Mouse (Mus musculus): ENCODE data around the gene Babam2. TPM values are rescaled to one million over a fixed set of nuclear protein-coding genes. Genes with fewer than 3 reads are reported as not detected.

Babam2 gene
- total RNA-seq, 1 experiment, result 33.9 TPM

DNA sequence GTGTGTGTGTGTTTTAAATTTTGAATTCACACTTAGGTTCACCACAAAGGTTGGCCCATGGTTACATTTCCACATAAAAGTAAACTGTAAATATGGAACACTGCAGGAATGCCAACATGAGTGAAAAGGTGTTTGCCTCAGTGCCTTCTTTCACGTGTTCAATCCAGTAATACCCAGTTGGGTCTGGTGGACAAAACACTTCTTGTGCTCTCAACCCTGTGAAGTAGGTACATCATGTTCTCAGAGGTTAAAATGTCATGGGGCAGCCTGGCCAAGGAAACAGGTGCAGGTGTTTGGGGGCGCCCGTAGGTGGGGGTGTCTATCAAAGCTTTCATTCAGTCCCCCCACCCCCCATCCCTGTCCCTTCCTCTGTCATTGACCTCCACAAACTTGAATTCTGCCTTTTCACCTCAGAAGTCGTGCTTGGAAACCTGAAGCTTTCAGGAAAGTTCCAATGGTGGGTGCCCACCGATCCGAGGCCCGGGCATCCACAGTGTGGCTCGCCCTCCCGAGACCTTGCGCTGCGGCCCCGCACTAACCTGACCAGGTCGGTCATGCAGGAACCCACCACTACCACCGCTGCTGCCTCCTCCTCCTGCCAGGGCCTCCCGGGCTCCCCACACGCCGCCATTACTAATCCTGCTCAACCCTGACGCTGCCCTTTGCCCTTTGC lies 377 bp upstream of the Babam2 start, which contains the start of gene Rbks:
Gene Rbks, minus strand, starts transcription at position 657 of the 673 bp plus-strand sequence.
- DNase-seq (ENCODE audit: low read depth, low spot score), result no peak

GRCm38 (mm10) chr5:31698297-31698726 lies 828 bp downstream of the Babam2 start:
- Histone ChIP-seq H3K36me3 (ENCODE audit: control insufficient read depth, insufficient read depth, low read length, poor library complexity, severe bottlenecking) (peaks cover 3% of the 10 kb centered on the region), H3K27ac (ENCODE audit: insufficient read depth, low read depth, low read length, poor library complexity, severe bottlenecking) (peak overlapping the region; percentile 84; the same call in 1 of the 2 replicates), H3K4me1 (ENCODE audit: control insufficient read depth in 2 of 2, insufficient read depth in 2 of 2, low read length in 2 of 2, poor library complexity in 1 of 2) (no peaks in the 10 kb centered on the region), H3K9me3 (ENCODE audit: control insufficient read depth, insufficient read depth, low read depth, low read length) (no peaks in the 10 kb centered on the region), H3K9ac (ENCODE audit: insufficient read depth, low read depth, low read length, poor library complexity, severe bottlenecking) (peak overlapping the region; percentile 93), H3K4me3 (ENCODE audit: insufficient read depth in 1 of 2, low read depth in 1 of 2, low read length in 2 of 2, poor library complexity in 1 of 2, severe bottlenecking in 1 of 2) (peak overlapping the region; percentile 90 to 98)
- peak; percentile 46 for DNase-seq (ENCODE audit: low read depth, low spot score)
- in situ Hi-C loops (cut with MboI; ENCODE audit: low sequenced_read_pairs in 2 of 2, unreplicated experiment in 2 of 2), result no loop called here
- TF ChIP-seq CHD2 (IDR thresholded peaks at IDR 0.05; ENCODE audit: low read depth, low read length), result no peak
- TF ChIP-seq ZNF384 (IDR thresholded peaks at IDR 0.05; ENCODE audit: low read depth, low read length), result no peak
- no peak for TF ChIP-seq MAFK (IDR thresholded peaks at IDR 0.05; ENCODE audit: insufficient read depth, low read depth, low read length)
- TF ChIP-seq ZC3H11A (IDR thresholded peaks at IDR 0.05; ENCODE audit: borderline replicate concordance, low read depth, low read length), result no peak
- TF ChIP-seq HCFC1 (IDR thresholded peaks at IDR 0.05; ENCODE audit: borderline replicate concordance, insufficient read depth, low read length), result no peak

More for the DNA sequence above, 377 bp upstream of the Babam2 start, which contains the start of gene Rbks:
- in situ Hi-C loops (cut with MboI; ENCODE audit: low sequenced_read_pairs in 2 of 2, unreplicated experiment in 2 of 2), result no loop called here
- TF ChIP-seq CHD2 (IDR thresholded peaks at IDR 0.05; ENCODE audit: low read depth, low read length), result no peak
- TF ChIP-seq MAFK (IDR thresholded peaks at IDR 0.05; ENCODE audit: insufficient read depth, low read depth, low read length), result no peak
- TF ChIP-seq ZNF384 (IDR thresholded peaks at IDR 0.05; ENCODE audit: low read depth, low read length), result no peak
- TF ChIP-seq HCFC1 (IDR thresholded peaks at IDR 0.05; ENCODE audit: borderline replicate concordance, insufficient read depth, low read length), result no peak
- TF ChIP-seq ZC3H11A (IDR thresholded peaks at IDR 0.05; ENCODE audit: borderline replicate concordance, low read depth, low read length), result no peak
- Histone ChIP-seq H3K9ac (ENCODE audit: insufficient read depth, low read depth, low read length, poor library complexity, severe bottlenecking) (peak within 1 kb of the TSS; percentile 93), H3K27ac (ENCODE audit: insufficient read depth, low read depth, low read length, poor library complexity, severe bottlenecking) (peak within 1 kb of the TSS; percentile 84), H3K36me3 (ENCODE audit: control insufficient read depth, insufficient read depth, low read length, poor library complexity, severe bottlenecking) (peaks cover 3% of the 10 kb centered on the region), H3K9me3 (ENCODE audit: control insufficient read depth, insufficient read depth, low read depth, low read length) (no peaks in the 10 kb centered on the region), H3K4me1 (ENCODE audit: control insufficient read depth in 2 of 2, insufficient read depth in 2 of 2, low read length in 2 of 2, poor library complexity in 1 of 2) (no peaks in the 10 kb centered on the region), H3K4me3 (ENCODE audit: insufficient read depth in 1 of 2, low read depth in 1 of 2, low read length in 2 of 2, poor library complexity in 1 of 2, severe bottlenecking in 1 of 2) (peak within 1 kb of the TSS; percentile 90 to 98)

GRCm38 (mm10) chr5:31698931-31699330 lies 1.4 kb downstream of the Babam2 start:
- DNase-seq (ENCODE audit: low read depth, low spot score), result no peak
- TF ChIP-seq MAFK (IDR thresholded peaks at IDR 0.05; ENCODE audit: insufficient read depth, low read depth, low read length) (no peak), ZNF384 (IDR thresholded peaks at IDR 0.05; ENCODE audit: low read depth, low read length) (no peak), ZC3H11A (IDR thresholded peaks at IDR 0.05; ENCODE audit: borderline replicate concordance, low read depth, low read length) (no peak)
- Histone ChIP-seq H3K9ac (ENCODE audit: insufficient read depth, low read depth, low read length, poor library complexity, severe bottlenecking) (no peak overlapping the region), H3K4me1 (ENCODE audit: control insufficient read depth in 2 of 2, insufficient read depth in 2 of 2, low read length in 2 of 2, poor library complexity in 1 of 2) (no peaks in the 10 kb centered on the region), H3K27ac (ENCODE audit: insufficient read depth, low read depth, low read length, poor library complexity, severe bottlenecking) (no peak overlapping the region), H3K9me3 (ENCODE audit: control insufficient read depth, insufficient read depth, low read depth, low read length) (no peaks in the 10 kb centered on the region), H3K36me3 (ENCODE audit: control insufficient read depth, insufficient read depth, low read length, poor library complexity, severe bottlenecking) (peaks cover 3% of the 10 kb centered on the region), H3K4me3 (ENCODE audit: insufficient read depth in 1 of 2, low read depth in 1 of 2, low read length in 2 of 2, poor library complexity in 1 of 2, severe bottlenecking in 1 of 2) (no peak overlapping the region)
- in situ Hi-C loops (cut with MboI; ENCODE audit: low sequenced_read_pairs in 2 of 2, unreplicated experiment in 2 of 2), result no loop called here

DNA sequence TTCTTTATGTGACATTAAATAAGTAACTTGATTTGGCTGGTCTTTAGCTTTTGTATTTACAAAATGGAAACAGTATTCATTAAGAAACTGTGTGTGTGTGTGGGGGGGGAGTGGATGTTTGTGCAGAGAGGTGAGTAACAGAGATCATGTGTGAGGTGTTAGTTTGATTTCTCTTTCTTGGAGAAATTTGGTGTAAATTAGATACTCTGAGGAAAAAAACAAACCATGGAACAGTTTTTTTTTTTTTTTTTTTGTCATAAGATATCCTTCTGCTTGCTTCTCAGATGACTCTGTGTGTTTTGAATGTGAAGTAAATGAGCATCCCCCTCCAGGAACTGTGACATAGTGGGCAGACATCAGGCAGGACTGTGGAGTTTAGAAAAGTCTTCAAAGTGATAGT lies 1.9 kb downstream of the Babam2 start:
- DNase-seq (ENCODE audit: low read depth, low spot score), result no peak
- in situ Hi-C loops (cut with MboI; ENCODE audit: low sequenced_read_pairs in 2 of 2, unreplicated experiment in 2 of 2), result no loop called here
- Histone ChIP-seq H3K4me1 (ENCODE audit: control insufficient read depth in 2 of 2, insufficient read depth in 2 of 2, low read length in 2 of 2, poor library complexity in 1 of 2) (no peaks in the 10 kb centered on the region), H3K9me3 (ENCODE audit: control insufficient read depth, insufficient read depth, low read depth, low read length) (no peaks in the 10 kb centered on the region), H3K4me3 (ENCODE audit: insufficient read depth in 1 of 2, low read depth in 1 of 2, low read length in 2 of 2, poor library complexity in 1 of 2, severe bottlenecking in 1 of 2) (no peak overlapping the region), H3K36me3 (ENCODE audit: control insufficient read depth, insufficient read depth, low read length, poor library complexity, severe bottlenecking) (peaks cover 3% of the 10 kb centered on the region), H3K9ac (ENCODE audit: insufficient read depth, low read depth, low read length, poor library complexity, severe bottlenecking) (no peak overlapping the region), H3K27ac (ENCODE audit: insufficient read depth, low read depth, low read length, poor library complexity, severe bottlenecking) (no peak overlapping the region)
- TF ChIP-seq ZC3H11A (IDR thresholded peaks at IDR 0.05; ENCODE audit: borderline replicate concordance, low read depth, low read length) (no peak), ZNF384 (IDR thresholded peaks at IDR 0.05; ENCODE audit: low read depth, low read length) (no peak), MAFK (IDR thresholded peaks at IDR 0.05; ENCODE audit: insufficient read depth, low read depth, low read length) (no peak), HCFC1 (IDR thresholded peaks at IDR 0.05; ENCODE audit: borderline replicate concordance, insufficient read depth, low read length) (no peak), CHD2 (IDR thresholded peaks at IDR 0.05; ENCODE audit: low read depth, low read length) (no peak)

All from ES-E14 (cell line).